Mouse (Mus musculus) spleen, postnatal 10 days (tissue): Measurements from ENCODE around the gene Ube2c.
"Not testable (repeated sequence)": the region's sequence is repeated elsewhere in the genome, so short reads cannot be mapped to it uniquely, and the experiment has no call there.

ENCODE experiments used
- DNase-seq, 2 experiments: peaks; one replicate each; pipeline ENCODE4 v3.0.0; 2021 to 2022; ENCODE audit warnings: low spot score in 2 of 2

Gene Ube2c

DNA sequence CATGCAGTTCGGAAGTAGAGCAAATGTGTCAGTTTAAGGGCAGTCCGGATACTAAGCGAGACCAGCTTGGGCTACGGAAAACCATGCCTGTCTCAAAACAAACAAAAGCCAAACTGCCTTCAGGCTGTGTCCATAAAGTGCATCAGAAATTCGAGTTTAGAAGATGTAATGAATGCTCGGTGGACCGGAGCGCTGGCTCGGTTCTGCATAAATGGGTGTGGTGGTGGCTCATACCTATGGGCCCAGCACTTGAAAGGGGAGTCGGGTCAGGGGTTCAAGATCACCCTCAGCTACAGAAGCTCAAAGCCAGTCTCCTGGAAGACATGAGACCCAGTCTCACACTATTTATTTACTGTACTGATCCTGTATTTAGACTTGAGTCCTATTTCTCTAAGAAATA lies 18.1 kb downstream of the Ube2c start:
- no peak for DNase-seq

DNA sequence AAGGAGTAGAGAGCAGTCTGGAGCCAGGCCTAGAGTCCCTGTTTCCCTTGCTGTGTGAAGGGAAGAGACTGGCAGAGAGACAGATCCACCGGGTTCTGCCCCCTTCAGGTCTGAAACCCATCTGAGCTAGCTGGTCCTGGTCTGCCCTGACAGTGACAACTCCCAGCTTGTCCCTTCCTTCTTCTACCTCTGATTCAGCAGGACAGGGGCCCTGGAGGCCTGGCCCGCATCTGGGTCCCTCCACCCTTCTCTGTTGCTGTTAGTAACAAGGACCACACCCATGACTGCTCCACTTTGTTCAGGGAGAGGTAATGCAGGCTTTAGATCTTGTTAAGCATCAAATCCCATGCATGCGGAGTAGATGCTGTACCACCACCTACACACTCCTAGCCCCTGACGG lies 18.7 kb downstream of the Ube2c start:
- DNase-seq, result no peak

- DNase-seq, result no peak
These were observed 20.8 kb downstream of the Ube2c start for GRCm38 (mm10) chr2:164790451-164790850.

- no peak for DNase-seq
These were observed 22.2 kb downstream of the Ube2c start for GRCm38 (mm10) chr2:164791841-164792261.

GRCm38 (mm10) chr2:164792400-164793190 lies 22.9 kb downstream of the Ube2c start:
- no peak for DNase-seq

GRCm38 (mm10) chr2:164793236-164793635 lies 23.5 kb downstream of the Ube2c start:
- DNase-seq, result peak; percentile 62 to 80

GRCm38 (mm10) chr2:164793772-164794171 lies 24.1 kb downstream of the Ube2c start:
- no peak for DNase-seq

DNA sequence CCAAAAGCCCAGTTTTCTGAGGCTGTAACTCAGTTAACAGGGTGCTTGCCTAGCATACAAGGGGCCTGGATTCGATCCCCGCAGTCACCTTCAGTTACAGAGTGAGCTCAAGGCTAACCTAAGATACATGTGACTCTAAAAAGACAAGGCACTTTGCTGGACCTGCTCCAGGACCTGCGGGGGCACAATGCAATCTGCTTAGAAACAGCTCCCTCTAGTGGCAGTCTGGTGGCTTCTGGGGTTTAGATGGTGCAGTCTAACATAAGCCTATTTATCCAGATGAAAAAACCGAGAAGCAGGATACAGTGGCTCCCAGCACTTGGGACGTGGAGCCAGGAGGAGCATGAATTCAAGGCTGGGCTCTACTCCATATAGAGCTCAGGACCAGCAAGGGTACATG lies 24.6 kb downstream of the Ube2c start:
- DNase-seq, result peak; percentile 65 to 86

DNA sequence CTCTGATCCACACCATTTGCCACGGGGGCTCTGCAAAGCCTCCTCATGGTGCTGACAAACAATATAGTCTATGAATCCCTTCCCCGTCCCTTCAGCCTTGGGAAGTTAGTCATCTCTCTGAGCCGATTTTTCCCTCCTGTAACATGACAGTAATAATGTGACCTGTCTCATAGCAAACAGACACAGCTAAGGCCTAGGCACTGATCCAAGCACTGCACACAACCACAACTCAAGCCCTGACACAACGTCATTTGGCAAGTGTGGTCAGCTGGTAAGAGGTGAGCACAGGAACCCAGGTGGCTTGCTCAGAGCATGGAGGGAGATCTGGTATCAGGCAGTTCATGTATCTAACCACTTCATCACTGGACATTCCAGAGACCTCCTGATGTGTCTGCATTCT lies 26.2 kb downstream of the Ube2c start:
- DNase-seq, result no peak

- not testable (repeated sequence) for DNase-seq
These were observed 28.9 kb downstream of the Ube2c start for GRCm38 (mm10) chr2:164798554-164798953.

- DNase-seq, result no peak
These were observed 30.7 kb downstream of the Ube2c start for GRCm38 (mm10) chr2:164800252-164801004.

DNA sequence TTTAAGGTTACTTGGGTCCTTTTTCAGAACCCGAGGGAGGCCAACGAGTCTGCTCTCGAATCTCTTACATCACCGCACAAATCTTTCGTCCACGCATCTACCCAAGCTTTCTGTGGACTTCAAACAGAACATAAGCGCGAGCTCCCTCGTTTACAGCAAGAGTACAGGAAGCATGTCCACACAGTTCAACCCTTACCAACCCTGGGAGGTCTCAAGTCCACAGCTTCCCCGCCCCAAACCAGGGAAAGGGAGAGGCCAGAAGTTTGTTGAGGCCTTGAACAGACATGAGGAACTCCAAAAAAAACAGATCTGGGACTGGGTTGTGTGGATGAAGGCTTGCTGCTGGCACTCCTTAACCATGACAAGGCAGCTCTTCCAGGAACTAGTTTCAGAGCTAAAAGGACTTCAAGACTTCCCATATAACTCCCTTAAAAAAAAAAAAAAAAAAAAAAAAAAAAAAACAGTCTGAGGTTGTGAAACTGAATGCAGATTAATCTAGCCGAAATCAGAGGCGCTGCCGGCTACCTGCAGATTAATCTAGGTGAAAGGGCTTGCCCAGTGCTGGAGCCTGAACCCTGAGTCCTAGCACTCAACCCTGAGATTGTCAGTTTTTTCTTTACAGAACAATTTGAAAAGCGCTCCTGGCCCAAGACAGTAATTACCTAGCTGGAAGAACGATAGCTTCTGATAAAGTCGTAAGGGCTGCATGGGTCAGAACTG lies 33.7 kb downstream of the Ube2c start:
- DNase-seq, result no peak

DNA sequence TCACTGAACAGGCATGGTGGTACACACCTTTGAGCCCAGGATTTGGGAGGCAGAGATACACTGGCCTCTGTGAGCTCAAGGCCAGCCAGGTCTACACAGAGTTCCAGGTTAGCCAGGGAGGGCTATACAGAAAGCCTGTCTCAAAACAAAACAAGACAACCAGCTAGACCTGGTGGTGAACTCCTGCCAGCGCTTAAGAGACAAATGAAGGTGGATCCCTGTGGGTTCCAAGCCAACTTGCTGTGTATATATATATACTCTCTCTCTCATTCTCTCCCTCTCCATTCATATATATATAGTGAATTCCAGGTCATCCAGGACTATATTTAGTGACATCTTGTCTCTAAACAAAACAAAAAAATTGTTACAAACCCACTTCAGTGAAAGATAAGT lies 34.2 kb downstream of the Ube2c start:
- no peak for DNase-seq

- DNase-seq, result peak; percentile 98 to 99
These were observed 35.0 kb downstream of the Ube2c start, which contains the start of the genes Acot8 and Zswim3 for GRCm38 (mm10) chr2:164804533-164805331. Gene Acot8, minus strand, starts transcription at chr2:164804882. Gene Zswim3, plus strand, starts transcription at chr2:164805098.

DNA sequence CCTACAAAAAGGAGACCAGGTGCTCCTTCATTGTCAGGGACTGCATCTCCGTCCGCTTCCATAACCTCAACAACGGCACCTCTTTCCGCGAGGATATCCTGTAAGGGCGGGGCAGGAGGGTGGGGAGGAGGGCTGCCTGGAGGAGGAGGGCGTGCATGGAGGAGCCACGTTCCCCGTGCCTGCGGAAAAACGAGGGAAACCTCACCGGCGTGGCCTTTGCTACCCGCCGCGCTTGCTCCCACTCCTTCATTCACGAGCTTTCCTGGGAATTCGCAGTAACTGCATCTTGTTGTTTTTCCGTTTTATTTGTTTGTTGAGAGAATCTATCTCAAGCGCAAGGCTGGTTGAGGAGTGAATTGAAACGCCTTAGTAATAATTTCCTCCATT lies 35.6 kb downstream of the Ube2c start:
- DNase-seq, result no peak

DNA sequence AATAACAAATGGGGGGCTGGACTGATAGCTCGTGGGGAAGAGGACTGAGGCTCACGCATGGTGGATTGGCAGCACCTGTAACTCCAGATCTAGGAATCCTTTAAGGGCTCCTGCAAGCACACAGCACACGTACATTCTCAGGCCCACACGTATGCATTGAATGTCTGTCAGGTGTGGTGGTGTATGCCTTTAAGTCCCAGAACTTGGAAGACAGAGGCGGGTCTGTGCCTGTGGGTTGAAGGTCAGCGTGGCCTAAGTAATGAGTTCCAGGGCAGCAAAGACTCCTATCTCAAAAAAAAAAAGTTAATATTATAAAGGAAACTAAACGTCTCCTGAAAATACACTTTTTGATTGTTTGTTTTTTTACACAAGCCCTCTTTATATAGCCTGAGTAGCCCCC lies 36.9 kb downstream of the Ube2c start:
- DNase-seq, result no peak

GRCm38 (mm10) chr2:164813557-164813956 lies 43.9 kb downstream of the Ube2c start:
- no peak for DNase-seq

DNA sequence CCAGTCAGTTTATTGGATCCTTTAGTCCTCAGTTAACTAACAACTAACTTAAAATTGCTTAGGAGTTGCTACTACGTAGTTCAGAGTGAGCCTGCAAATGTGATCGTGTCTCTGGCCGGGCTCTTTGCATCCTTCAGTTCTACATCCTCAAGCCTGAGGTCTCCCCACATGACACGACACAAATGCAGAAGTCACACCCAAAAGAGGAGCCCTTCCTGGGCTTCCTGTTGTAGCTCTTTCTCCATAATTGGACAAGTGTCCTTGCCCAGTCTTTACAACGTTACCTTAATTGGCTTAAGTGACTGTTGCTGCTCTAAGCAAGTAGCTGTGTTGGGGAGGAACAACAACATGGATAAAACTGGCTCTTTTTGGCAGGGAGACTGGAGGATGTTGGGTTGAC lies 45.6 kb downstream of the Ube2c start:
- DNase-seq, result no peak

DNA sequence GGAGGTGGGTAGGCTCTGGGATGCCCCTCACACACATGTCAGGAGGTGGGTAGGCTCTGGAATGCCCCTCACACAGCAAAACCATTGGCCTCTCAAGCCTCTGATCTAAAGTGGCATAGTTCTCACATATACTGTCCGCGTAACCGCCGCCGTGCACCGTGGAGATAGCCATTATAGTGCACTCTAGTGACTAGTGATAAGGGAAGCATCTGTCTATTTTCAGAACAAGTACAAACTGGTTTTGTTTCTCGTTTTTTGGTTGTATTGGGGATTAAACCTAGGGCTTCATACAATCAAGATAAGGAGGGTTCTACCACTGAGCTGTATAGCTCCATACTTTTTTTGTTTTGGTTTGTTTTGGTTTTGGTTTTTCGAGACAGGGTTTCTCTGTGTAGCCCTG lies 46.1 kb downstream of the Ube2c start:
- DNase-seq, result no peak

GRCm38 (mm10) chr2:164817206-164817605 lies 47.5 kb downstream of the Ube2c start:
- DNase-seq, result no peak

DNA sequence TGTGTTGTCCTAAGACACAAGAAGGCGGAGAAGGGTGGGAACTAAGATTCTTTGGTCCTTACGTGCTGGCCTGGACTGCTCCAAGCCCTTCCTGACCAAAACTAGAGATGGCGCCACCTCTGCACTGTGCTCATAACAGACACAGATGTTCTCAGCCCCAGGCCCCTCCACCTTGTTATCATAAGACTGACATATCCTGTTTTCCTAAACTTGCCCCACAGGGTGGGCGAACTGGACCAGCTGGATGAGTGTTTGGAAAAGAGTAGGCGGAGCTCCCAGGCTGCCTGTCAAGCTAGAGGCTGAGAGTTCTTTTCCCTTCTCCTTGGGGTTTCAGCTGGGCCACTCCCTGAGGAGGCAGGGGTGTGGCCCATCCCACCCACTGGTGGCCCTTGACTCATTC lies 48.0 kb downstream of the Ube2c start:
- DNase-seq, result no peak

- no peak for DNase-seq
These were observed 51.4 kb downstream of the Ube2c start for GRCm38 (mm10) chr2:164821060-164821459.
